Mouse (Mus musculus): ENCODE results near the gene Stx12.

DNA sequence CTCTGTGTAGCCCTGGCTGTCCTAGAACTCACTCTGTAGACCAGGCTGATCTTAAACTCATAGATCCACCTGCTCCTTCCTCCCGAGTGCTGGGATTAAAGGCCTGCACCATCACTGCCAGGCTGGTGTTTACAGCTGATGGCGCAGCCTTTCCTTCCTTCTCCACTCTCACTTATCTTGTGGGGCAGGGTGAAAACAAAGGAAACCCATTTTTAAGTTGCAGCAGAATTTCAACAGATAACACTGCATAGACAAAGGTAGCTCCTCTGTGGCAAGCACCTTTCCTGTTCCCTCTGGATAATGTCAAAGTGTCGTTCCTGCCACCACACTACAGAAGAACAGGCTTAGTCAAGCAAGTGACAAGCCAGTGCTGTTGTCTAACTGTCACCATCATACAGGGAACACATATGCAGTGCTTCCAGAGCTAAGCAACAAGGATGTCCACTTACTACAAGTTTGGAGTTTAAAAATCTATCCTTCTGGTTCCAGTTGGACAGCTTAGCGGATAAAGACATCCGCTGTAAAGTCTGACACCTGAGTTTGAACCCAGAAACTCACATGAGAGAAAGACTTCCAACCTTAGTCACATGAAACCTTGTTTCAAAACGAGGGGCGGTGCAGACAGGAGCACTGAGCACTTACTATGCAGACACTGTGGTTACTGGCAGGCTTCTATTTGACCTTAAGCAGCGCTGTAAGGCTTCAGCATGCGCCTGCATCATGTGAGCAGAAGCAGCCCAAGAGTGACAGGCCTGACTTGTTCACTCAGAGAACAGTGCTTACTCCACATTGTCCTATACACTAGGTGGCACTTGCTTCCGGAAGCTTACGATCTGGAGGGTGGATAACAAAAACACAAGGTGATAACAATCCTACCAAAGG lies 10.6 kb downstream of the Stx12 start:
- TF ChIP-seq CTCF (IDR thresholded peaks at IDR 0.05; ENCODE audit: low read depth) (no peak), EP300 (IDR thresholded peaks at IDR 0.05; ENCODE audit: low read depth) (no peak)
